Mouse (Mus musculus) liver, adult 2 months (tissue): ENCODE data around the gene Mdga1.

ENCODE experiments used
- CTCF ChIP-seq: fragments of 200-500 bp; IDR thresholded peaks from 2 replicates; pipeline ENCODE4 v1.5.1; 2011; ENCODE audit warnings: low read depth, low read length, control low read depth
- POLR2A ChIP-seq: fragments of 200-500 bp; IDR thresholded peaks from 2 replicates; pipeline ENCODE4 v1.6.1; 2011; ENCODE audit warnings: low read length, control low read depth; ENCODE audit not compliant: insufficient read depth; ENCODE audit errors: extremely low read depth

- TF ChIP-seq CTCF (no peak), POLR2A (no peak)
Measured at GRCm38 (mm10) chr17:29803545-29803944, 166.3 kb downstream of the Mdga1 start.
